Mouse (Mus musculus) mature B cell (primary cell): ENCODE measurements around the gene Eif3m.

ENCODE experiments used
- in situ Hi-C: fragments of 300-500 bp; cut with MboI; formaldehyde crosslinking; loops from 2 replicates; pipeline ENCODE4 v1.14.3; 2019

Eif3m gene

DNA sequence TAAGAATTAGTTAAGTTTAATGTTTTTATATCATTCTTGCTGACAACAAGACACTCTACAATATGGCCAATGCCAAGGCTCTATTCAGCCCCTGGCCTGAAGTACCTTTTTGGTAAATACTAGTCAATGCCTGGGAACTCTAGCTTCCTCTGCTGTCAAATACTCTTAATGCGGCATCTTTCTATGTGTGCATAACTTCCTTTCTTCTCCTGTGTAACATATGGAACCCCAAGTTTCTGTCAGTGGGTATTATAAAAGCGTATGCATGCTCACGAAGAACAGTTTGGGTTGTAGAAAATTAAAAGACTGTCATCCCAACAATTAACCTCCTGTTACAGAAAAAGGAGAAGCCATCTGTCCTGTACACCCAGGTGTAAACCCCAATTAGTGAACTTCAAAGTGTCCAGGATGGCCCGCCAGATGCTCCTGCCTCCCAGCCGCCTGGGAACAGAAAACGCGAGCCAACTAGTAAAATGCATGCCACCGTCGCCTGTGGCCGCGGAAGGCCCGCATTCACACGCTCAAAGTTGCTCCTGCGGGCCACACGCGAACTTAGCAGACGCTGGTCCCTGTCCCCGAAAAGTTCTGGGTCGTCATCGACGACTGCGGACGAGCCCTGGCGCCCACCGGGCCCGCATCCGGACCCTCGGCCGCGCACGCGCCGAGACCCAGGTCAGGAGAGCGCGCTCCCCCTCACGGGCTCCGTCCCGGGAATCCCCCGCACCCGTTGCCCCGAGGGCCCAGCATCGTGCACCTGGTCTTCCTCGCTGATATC, 501 bp downstream of the Eif3m start:
- in situ Hi-C loops, result no loop called here

DNA sequence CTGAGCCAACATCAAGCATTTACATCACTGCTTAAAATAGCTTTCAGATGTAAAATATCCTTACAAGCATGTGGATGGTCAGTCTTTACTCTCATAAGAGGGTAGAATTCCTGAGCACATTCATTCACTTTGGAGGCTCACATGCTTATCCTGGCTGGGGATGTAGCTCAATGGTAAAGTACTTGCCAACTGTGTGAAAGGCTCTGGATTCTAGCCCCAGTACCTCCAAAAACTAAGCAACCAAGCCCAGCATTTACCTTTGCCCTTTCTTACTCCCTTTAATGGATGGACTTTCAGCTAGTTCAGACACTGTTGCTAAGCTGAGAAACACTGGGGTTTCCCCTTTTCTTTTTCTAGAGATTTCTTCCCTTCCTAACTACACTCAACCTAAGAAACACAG, 9.6 kb downstream of the Eif3m start:
- in situ Hi-C loops, result no loop called here

GRCm38 (mm10) chr2:104996201-104996600, 20.7 kb downstream of the Eif3m start:
- in situ Hi-C loops, result no loop called here

GRCm38 (mm10) chr2:104994436-104994835, 22.4 kb downstream of the Eif3m start:
- in situ Hi-C loops, result no loop called here

DNA sequence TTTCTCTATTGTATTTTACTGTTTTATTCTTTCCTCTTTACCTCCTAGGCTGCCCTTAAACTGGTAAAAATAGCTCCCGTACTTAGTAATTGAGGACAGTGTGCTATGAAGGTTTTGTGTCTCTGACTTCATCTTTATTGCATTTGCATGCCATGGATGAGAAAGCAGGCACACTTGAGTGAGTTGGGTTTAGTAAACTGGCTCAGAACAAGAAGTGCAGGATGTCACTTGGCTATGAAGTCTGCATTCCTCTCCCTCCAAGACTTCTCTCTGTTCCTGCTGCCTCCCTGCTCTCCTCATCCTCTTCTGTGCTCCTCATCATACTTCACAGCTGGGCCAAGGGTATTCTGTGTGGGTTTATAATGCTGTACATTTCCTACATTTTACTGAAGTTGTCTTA, 27.9 kb downstream of the Eif3m start:
- in situ Hi-C loops, result no loop called here

- in situ Hi-C loops, result no loop called here
Observed at GRCm38 (mm10) chr2:104985796-104986195, 31.1 kb downstream of the Eif3m start.

- in situ Hi-C loops, result no loop called here
Observed at GRCm38 (mm10) chr2:104981712-104982111, 35.2 kb downstream of the Eif3m start.

DNA sequence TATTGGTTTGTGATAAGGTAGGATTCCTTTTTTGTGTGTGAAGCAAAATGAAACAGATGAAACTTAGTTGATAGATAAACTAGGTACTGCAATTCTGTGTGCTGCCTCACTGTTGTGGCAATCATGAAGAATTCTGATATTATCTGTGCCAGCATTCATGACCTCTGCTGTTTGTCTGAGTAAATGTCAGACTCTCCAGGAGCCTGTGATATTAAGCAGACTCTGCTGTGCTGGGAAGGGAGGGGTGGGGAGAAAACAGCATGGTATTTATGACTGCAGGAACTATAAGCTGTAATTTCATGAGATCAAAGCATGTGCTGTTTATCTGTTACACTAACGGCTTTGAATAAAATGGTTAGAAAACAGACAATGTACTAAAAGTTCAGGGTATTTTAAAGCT, 52.4 kb downstream of the Eif3m start:
- in situ Hi-C loops, result no loop called here
